Mouse (Mus musculus) thymus, postnatal 36 days (tissue): ENCODE results near the gene Pde10a.

Experiments
- DNase-seq, 2 experiments: peaks; one replicate each; pipeline ENCODE4 v3.0.0; 2022; ENCODE audit warnings: mixed read lengths in 2 of 2

Gene Pde10a

DNA sequence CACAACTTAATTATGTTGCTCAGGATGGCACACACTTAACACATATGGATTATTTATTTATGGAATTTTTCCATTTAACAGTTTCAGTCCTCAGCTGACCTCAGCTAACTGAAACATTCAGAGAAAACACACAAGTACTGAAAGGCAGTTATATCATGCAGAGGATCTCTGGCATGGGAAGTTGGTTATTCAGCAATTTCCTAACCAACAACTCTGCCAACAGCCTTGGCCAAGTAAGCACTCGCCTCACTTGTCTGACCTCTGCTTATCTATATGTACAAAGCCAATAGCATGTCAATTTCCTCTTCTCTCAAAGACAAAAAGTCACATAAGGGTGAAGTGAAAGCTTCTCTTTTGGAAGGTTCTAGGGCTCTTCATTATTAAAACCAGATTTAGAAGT, 244.0 kb downstream of the Pde10a start:
- no peak for DNase-seq

DNA sequence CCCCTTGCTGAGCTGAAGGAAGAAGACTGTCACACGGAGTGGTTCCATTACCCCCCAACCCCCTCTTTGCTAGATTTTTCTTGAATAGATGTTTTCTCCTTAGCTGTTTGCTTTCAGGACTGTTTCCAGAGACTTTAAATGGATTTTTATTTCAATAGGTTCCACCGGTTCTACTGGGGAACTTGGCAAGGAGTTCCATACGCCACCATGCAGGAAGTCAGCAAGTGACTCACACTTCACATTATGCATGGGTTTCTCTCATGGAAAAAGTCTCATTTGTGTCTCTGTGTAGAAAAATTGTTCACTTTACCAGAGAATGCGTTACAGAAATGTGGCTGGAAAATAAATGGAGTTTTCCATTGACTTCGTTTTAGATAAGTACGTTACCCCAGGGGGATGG, 248.2 kb downstream of the Pde10a start:
- DNase-seq, result no peak

DNA sequence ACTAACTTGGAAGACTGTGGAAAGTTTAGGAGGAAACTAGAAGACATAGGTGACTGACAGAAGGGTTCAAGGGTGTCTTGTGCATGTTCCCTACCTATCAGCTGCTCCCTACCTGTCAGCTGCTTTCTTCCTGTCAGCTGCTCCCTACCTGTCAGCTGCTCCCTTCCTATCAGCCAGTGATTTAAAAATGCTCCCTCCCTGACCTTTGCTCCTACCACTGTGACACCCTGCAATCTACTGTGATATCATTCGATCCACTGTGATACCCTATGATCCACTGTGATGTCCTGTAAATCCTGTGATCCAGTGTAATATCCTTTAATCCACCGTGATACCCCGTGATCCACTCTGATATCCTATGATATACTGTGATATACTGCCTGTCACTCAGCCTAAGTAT, 249.1 kb downstream of the Pde10a start:
- DNase-seq, result no peak

DNA sequence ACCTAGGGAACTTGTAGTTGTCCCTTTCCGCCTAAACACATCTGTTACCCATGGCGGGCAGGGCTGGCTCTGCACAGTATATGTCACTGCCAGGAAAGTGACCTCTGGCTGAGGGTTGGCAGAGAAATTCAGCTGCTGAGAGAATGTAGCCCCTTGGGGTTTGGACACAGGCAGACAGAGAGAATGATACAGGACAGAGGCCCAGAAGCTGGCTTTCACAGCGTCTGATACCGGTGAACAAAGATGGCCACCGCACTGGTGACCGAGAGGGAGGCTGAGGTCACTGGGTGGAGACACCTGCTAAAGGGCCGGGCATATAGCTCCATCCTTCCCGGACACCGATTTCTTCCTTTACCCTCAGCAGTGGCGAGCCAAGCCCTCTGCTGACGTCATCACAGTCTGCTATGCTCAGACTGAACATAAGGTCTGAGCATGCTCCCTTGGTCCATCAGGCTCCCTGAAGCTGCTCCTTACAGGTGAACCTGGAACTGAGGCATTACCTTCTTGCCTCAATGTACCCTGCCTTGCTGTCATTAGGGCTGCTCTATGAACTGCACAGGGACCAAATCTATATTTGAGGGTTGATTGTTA, 250.5 kb downstream of the Pde10a start:
- DNase-seq, result no peak

DNA sequence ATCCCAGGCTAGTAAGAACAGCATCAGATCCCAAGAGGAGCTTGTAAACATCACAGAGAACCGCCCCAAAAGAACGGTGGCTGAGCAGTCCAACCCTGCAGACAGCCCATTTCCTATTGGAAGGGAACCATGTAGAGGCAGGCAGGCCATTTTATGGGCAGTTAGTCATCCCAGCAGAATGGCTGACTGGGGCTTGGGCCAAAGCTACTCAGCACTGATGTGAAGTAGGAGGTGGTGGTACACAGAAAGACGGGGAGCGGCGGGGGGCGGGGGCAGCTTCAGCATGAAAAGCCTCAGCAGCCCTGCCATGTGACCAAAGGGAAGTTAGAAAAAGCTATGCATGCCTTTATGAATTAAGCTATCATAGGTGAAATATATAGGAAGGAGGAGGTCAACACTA, 252.5 kb downstream of the Pde10a start:
- no peak for DNase-seq

DNA sequence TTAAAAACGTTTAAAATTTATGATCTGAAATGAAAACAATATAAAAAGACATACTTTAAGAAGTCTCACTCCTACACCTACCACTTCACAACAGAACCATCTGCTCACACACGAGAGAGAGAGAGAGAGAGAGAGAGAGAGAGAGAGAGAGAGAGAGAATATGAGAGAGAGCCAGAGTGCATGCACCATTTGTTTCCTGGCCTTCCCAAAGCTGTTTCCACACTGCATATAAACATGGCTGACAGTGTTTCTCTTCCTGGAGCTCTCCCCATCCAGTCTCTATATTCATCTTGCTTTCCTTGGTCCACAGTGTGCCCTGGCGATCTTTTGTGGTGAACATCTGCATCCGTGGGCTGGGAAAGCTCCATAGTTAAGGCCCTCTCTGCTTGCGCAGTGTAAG, 253.7 kb downstream of the Pde10a start:
- DNase-seq, result no peak

DNA sequence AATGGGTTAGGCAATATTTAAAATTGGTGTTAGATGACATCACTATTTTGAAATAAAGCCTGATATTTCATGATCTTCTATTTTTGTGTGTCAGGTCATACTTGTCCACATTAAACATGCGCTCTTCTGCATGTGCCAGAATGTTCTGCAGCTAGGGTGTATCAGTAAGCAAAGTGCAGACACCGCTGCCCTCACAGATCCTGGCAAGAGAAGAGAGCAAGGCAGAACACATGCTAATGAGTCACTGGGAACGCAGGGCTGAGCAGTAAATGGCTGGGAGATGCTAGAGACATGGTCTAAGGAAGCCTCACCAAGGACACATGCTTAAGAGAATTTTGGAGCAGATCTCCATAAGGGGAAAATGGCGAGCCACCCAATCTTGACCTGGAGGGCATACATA, 255.3 kb downstream of the Pde10a start:
- DNase-seq, result no peak

DNA sequence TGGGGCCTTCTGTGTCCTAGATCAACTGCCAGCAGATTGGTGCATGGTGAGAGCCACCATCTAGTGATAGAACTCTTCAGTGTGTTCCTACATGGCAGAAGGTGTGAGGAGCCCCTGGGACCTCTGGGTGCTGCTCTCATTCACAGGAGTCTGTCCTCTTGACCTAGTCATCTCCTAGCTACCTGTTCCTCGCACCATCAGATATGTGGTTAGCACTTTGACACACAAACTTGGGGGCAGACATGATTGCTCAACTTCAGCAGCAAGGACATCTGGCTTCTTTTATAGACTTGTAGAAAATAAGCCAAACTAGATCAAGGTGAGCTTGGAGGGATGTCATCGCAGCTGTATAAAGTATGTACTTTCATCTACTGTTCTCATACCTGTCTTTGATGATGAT, 255.9 kb downstream of the Pde10a start:
- no peak for DNase-seq

DNA sequence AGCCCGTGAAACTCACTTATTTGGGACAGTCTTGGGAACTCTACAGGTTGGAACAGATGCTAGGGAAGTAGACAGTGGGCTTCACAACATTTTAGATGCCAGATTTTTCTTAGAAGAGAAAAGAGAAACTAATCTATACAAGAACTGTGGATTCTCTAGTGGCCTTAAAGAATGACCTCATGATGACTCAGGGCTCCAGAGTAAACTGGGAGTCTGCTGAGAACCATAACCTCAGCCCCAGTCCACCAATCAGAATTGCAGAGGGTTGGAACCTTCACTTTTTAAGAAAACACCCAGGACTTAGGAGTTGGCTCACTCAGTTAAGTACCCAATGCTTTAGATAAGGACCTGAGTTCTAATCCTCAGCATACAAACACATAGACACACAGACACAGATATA, 256.4 kb downstream of the Pde10a start:
- DNase-seq, result no peak

DNA sequence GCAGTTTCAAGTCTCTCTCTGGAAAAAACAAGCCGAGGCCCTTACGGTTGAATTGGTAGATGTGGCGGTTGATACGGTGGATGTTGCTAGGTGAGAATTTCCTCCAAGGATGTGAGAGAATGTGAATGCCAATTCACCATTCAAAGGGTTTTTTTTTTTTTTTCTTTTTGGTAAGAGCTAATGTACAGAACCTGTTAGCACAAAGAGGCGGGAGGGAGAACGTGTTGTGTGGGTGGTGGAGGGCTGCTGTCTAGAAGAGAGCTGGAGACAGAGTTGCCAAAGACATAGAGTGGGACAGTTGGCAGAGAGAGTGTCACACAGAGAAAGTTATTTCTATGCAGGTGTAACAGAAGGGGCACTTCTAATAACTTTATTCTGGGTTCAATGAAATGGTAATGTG, 260.7 kb downstream of the Pde10a start:
- no peak for DNase-seq

DNA sequence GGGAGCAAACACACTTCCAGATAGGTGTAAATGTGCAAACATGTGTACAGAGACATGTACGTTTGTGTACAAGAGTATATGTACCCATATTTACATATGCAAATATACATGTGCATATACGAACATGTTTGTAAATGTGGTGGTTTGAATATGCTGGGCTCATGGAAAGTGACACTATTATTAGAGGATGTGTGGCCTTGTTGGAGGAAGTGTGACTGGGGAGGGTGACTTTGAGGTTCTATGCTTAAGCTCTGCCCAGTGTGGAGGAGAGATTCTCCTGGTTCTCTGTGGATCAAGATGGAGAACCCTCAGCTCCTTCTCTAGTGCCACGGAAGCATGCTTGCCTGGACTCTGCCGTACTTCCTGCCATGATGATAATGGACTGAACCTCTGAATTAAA, 261.3 kb downstream of the Pde10a start:
- DNase-seq, result no peak

DNA sequence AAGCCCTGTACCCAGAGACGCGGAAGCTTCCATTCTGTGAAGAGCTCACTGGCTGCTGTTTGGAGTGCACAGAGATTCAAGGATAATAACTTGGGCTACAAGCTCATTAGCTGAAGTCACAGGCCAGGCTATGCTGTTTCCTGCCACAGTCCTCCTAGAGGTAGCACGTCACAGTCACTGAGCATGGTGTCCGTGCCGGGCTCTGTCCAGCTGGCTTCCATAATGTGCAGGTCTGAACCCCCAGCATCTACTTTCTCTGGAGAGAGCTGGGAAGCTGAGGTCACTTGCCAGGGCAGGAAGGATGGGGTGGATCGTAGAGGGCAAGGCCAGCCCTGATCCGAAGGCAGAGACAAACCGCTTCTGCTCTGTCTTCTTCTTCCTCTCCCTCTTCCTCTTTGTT, 262.6 kb downstream of the Pde10a start:
- no peak for DNase-seq

DNA sequence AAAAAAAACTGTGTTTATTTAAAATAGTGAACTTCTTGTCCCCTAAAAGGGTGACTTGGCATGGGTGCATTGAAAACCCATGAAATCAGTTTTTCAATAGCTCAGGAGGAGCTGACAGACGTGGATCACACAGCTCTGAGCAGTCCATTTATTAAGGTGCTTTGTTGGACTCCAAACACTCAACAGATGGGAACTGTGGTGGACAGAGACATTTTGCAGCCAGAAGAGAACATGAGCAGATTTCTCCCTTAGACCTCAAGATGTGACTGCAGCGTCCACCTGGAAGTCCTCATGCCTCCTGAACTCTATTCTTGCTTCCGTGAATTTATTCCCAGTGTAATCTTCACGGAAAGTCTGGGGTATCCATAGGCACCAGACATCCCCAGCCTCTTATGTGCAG, 266.4 kb downstream of the Pde10a start:
- no peak for DNase-seq

DNA sequence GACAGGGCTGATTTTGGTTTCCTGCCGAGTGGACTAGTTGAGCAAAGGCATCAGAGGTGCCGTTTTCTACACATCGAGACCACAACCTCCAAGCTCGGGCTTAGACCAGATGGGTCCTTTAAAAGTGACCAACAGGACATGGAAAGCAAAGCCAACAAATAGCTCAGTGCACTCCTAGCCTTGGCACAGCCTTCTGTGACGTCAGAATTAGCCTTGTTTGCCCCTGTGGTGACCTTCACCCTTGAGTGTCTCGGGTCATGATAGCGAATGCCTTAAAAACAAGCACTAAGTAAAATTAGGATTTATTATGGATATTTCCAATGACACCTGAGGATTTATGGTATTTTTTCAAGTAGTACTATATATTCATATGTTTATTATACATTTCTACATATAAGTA, 267.4 kb downstream of the Pde10a start:
- DNase-seq, result no peak

DNA sequence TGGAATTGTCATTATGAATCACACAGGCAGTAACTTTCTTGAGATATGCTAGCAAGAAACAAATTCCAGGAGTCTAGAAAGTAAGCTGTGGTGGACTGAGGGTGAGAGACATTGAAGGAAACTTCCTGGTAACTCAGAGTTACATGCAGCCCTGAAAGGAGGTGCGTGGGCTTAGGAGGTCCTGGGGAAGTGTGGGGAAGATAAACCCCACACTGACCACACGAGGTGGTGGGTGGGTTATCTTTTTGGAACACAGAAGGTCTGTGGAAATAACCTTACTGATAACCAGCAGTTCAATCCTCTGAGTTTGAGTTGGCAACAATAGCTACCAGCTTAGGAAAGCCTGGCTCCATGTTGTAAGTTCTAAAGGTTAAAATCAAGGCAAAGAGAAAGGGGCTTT, 272.5 kb downstream of the Pde10a start:
- no peak for DNase-seq

DNA sequence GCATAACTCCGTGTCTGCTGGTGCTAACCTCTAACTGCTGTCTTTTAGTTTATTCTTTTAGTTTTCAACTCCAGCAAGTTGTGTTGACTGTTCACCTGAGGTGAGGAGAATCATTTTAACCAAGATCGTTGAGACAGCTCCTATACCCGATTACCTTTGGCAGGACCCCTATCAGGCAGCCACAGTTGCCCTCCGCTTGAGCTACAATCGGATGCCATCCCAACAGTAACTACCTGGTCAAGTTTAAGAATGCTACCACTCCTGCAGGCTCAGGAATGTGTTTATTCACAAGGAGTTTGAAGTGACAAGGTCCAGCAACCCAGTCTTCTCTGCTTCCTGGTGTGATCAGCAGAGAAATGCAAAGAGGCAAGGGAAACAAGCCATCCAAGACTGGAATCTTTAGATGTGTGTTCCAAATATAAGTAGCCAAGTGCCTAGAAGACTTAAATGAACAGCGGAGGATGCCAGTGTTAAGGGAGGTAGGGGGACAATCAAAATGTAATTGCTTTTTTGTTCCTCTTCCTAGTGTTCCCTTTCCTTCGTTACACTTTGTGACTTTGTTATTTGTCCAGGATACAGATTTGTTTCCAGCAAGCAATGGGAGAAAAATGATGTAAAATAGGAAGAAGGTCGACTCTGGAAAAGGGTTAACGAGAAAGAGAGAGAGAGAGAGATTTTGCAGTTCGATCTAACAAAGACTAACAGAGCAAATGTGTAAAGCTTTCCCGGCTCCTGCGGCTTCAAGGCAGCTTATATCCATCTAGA, 273.5 kb downstream of the Pde10a start:
- no peak for DNase-seq

DNA sequence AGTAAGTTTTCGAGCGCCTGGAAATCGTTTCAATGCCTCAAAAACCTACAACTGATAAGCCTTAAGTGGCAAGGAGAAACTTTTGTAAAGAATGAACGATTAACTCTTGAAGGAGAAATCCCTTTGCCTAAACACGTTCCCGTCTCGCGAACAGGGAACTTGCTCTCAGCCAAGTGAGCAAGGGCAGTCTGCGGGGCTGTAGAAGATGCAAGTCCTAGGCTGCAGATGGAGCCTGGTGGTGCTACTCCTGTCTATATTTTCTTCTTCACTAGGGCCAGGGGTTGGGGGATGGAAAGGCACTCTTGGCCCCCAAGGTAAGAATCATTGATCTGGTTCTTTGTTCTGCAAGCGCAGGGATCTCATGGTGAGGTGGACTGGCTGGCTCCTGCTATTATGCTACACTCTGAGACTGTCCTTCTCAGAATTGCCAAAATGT, 274.1 kb downstream of the Pde10a start:
- no peak for DNase-seq

DNA sequence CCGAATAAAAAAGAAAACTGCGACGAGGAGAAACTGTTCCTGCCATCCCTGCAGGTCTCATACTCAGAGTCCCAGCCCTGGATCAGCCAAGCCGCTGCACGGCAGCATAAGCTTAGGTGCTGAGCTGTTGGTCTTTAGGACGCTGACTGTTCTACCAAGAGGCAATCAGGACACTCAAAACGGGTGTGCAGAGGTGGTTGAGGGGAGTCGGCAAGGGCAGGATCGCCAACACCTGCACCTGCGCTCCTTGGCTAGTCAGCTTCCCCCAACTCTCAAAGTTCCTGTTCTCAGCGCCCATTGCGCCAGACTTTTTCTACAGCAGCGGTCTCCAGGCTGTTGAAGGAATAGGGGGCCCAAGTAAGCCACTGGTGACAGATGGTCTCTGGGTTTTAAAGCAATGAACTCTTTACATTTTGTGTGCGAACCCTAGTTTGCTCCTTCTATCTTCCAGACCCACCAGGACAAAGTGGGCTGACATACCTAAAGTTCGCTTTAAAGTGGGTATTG, 274.8 kb downstream of the Pde10a start:
- DNase-seq, result peak; percentile 26

DNA sequence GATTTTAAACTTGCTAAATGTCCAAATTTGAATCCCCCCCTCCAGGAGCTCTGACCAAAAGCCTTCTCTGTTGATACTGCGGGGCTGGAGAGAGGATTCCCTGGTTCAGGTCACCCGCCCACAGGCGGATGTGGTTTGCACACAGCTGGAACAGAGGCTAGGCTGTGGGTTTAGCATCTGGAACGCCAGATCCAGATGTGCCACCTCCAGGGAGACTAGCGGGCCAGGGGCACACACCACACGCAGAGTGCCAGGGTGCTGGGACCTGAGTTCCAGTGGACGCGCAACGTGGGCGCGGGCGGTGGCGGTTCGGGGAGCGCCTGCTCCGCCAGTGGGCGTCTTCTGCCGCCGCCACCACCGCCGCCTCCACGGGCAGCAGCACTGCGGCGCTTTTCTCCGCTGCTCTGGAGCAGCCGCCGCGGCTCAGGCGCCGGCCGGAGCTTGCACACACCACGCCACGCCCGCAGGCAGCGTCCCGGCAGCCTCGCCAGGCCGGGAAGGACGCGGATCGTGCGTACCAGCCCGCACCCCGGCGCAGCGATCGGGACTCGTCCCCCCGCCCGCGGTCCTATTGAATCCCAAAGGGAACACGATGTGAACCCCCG, 275.4 kb downstream of the Pde10a start:
- DNase-seq, result peak; percentile 42 to 62

DNA sequence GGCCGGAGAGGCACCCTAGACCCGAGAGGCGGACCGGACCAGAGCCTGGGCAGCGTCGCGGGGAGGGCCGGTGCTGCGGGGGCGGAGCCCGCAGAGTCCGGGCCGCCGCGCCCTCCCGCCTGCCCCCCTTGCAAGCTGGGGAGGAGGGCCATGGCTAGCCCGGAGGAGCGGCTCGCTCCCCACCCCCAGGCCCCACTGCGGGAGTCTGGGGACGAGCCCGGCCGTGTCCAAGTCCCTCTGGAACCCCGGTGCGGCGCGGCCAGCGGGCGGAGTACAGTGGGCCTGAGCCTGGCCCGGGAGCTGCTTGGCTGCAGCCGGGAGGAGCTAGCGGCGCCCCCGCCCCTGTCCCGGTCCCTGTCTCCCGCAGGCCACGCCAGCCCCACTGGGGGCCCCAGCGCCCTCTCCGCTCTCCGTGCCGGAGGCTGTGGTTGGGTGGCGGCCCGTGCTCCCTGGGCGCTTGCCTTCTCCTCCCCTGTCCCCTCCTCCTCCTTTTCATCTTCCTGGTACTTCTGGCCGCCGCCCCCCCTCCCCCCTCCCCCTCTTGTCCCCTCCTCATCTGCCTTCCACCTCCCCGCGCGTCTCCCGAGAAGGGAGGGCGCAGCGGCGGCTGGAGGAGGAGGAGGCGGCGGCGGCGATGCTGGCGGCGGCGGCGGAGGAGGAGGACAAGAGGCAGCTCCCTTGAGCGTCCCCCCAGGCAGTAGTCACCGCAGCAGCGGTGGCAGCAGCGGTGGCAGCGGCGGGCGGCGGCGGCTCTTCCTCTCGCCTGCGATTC, 276.1 kb downstream of the Pde10a start:
- peak; percentile 45 to 60 for DNase-seq

DNA sequence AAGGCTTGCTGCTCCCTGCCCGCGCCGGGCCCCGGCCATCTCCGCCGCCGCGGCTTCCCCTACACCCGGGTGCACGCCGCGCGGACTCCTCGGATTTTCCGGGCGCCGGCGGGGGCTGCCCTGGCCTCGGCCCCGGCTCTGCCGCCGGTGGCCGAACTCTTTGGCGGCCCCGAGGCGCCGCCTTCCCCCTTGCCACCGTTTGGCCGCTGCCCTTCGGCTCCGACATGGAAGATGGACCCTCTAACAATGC, 276.6 kb downstream of the Pde10a start:
- DNase-seq, result no peak

DNA sequence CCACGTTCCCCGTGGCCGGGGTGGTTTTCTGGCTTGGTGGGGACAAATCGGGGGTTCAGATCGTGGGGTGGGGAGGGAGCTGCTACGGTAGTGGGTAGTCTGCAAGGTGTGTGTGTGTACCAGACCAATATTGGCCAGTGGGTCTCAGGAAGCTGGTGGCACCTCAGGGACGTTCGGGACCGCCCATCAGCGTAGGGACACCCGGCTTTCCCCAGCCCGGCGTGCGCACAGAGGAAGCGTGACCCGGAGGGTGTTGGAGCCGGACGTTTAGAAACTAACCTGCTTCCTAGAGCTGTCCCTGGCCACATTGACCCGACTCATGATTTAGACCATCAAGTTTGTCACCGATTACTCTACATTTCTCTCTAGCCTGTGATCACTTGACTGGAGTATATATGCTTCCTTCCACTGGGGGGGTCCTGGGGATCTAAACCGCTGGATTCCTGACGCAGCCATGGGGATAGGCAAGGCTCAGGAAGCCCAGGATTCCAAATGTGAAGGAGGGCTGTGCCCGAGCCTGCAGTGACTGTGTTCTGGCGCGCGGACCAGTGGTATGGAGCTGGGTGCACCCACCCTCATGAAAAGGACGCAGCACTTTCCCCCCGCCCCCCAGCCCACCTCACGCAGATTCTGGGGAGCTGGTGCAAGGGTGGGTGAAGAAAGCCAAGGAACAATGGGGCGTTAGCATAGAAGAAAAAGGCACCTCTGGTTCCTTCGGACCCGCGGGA, 277.2 kb downstream of the Pde10a start:
- peak; percentile 9 to 13 for DNase-seq
